Mouse (Mus musculus) lung, embryonic 14.5 days (tissue): ENCODE results near the gene Alpl. TPM values are rescaled to one million over a fixed set of nuclear protein-coding genes. Genes with fewer than 3 reads are reported as not detected.

Experiments
- ATAC-seq: fragments of 200-750 bp; cut with Nextera tagmentation; 2 replicates; pipeline ENCODE4 v1.8.0; 2017; ENCODE audit warnings: mild to moderate bottlenecking, moderate TSS enrichment, moderate library complexity; ENCODE audit not compliant: insufficient read depth
- DNase-seq: peaks from one replicate; pipeline ENCODE4 v3.0.0-alpha.2; 2015
- H3K27ac ChIP-seq: fragments of 300-500 bp; sonication (generic); 2 replicates; pipeline ENCODE4 v1.5.1; 2014; ENCODE audit warnings: low read depth, mild to moderate bottlenecking, moderate library complexity
- H3K27me3 ChIP-seq: fragments of 300-500 bp; sonication (generic); 2 replicates; pipeline ENCODE4 v1.6.1; 2014; ENCODE audit warnings: low read length, control low read depth; ENCODE audit not compliant: insufficient read depth
- H3K36me3 ChIP-seq: fragments of 300-500 bp; sonication (generic); 2 replicates; pipeline ENCODE4 v1.6.1; 2014; ENCODE audit warnings: control low read depth; ENCODE audit not compliant: insufficient read depth
- H3K4me1 ChIP-seq: fragments of 300-500 bp; sonication (generic); 2 replicates; pipeline ENCODE4 v1.6.1; 2014; ENCODE audit warnings: antibody characterized with exemption, control low read depth; ENCODE audit not compliant: insufficient read depth
- H3K4me2 ChIP-seq: fragments of 300-500 bp; sonication (generic); 2 replicates; pipeline ENCODE4 v1.6.1; 2014; ENCODE audit warnings: mild to moderate bottlenecking
- H3K4me3 ChIP-seq: fragments of 300-500 bp; sonication (generic); 2 replicates; pipeline ENCODE4 v1.5.1; 2014; ENCODE audit warnings: low read depth, low read length
- H3K9ac ChIP-seq: fragments of 300-500 bp; sonication (generic); 2 replicates; pipeline ENCODE4 v1.6.1; 2014
- H3K9me3 ChIP-seq: fragments of 300-500 bp; sonication (generic); 2 replicates; pipeline ENCODE4 v1.6.1; 2016; ENCODE audit warnings: low read depth, low read length, control low read depth
- CTCF ChIP-seq: IDR thresholded peaks from 2 replicates; pipeline ENCODE4 v1.5.1; 2016; ENCODE audit warnings: antibody characterized with exemption, low read depth
- WGBS: fragments of 180-500 bp; shearing (Covaris S2); extraction: QIAGEN DNeasy Blood & Tissue Kit; methylation state at CpG from one replicate; pipeline ENCODE4 v1.1.7; 2014; 5-methylcytosine and 5-hydroxymethylcytosine counted together
- polyA plus RNA-seq: library from polyadenylated mRNA; unstranded; fragments of >200 nt; fragmentation: Nextera tagmentation; extraction: Ambion mirVana; gene quantifications from 2 replicates; pipeline ENCODE4 v1.2.1, GENCODE M21; 2014

The Alpl gene
- polyA plus RNA-seq, 1 experiment from 2014 or later = 4.1 TPM

GRCm38 (mm10) chr4:137705379-137705778, 90.8 kb downstream of the Alpl start:
- WGBS = 57% methylated on average over 5 of the region's 5 CpGs
- Histone ChIP-seq H3K4me2 (no peak overlapping the region), H3K27me3 (peaks cover 13% of the 10 kb centered on the region)

GRCm38 (mm10) chr4:137704561-137704960, 91.6 kb downstream of the Alpl start:
- ATAC-seq = no peak
- no peak overlapping the region for H3K9ac ChIP-seq
- no peak for DNase-seq
- H3K27me3 ChIP-seq = peaks cover 13% of the 10 kb centered on the region
- H3K36me3 ChIP-seq = no peaks in the 10 kb centered on the region
- H3K27ac ChIP-seq = no peak overlapping the region
- 65% methylated on average over 2 of the region's 2 CpGs for WGBS
- no peak overlapping the region for H3K4me3 ChIP-seq
- peaks cover 5% of the 10 kb centered on the region; the same call in 1 of the 2 replicates for H3K4me1 ChIP-seq
- TF ChIP-seq CTCF = no peak
- H3K4me2 ChIP-seq = no peak overlapping the region
- H3K9me3 ChIP-seq = no peaks in the 10 kb centered on the region

More at GRCm38 (mm10) chr4:137705379-137705778, 90.8 kb downstream of the Alpl start:
- H3K9ac ChIP-seq = no peak overlapping the region
- H3K27ac ChIP-seq = no peak overlapping the region
- no peaks in the 10 kb centered on the region for H3K9me3 ChIP-seq
- no peak for ATAC-seq
- H3K4me1 ChIP-seq = peaks cover 5% of the 10 kb centered on the region; the same call in 1 of the 2 replicates
- no peak overlapping the region for H3K4me3 ChIP-seq
- H3K36me3 ChIP-seq = no peaks in the 10 kb centered on the region
- no peak for TF ChIP-seq CTCF
- DNase-seq = no peak

GRCm38 (mm10) chr4:137703077-137703476, 93.1 kb downstream of the Alpl start:
- no peak for TF ChIP-seq CTCF
- Histone ChIP-seq H3K27ac (no peak overlapping the region), H3K9ac (no peak overlapping the region), H3K4me3 (no peak overlapping the region), H3K27me3 (peaks cover 7% of the 10 kb centered on the region), H3K4me2 (no peak overlapping the region), H3K9me3 (no peaks in the 10 kb centered on the region), H3K36me3 (no peaks in the 10 kb centered on the region), H3K4me1 (peaks cover 7% of the 10 kb centered on the region; the same call in 1 of the 2 replicates)
- WGBS = 82% methylated on average over 5 of the region's 5 CpGs
- DNase-seq = no peak
- no peak for ATAC-seq

GRCm38 (mm10) chr4:137700960-137701359, 95.2 kb downstream of the Alpl start:
- no peaks in the 10 kb centered on the region for H3K9me3 ChIP-seq
- DNase-seq = no peak
- H3K4me1 ChIP-seq = 0 out of 2 replicates have a peak, but pooled peaks cover 4% of the 10 kb centered on the region
- TF ChIP-seq CTCF = no peak
- no peaks in the 10 kb centered on the region for H3K27me3 ChIP-seq
- ATAC-seq = no peak
- no peak overlapping the region for H3K9ac ChIP-seq
- H3K27ac ChIP-seq = no peak overlapping the region
- H3K4me2 ChIP-seq = no peak overlapping the region
- WGBS = 39% methylated on average over 6 of the region's 6 CpGs
- H3K36me3 ChIP-seq = no peaks in the 10 kb centered on the region
- H3K4me3 ChIP-seq = no peak overlapping the region

GRCm38 (mm10) chr4:137699264-137700211, 96.6 kb downstream of the Alpl start:
- Histone ChIP-seq H3K4me1 (0 out of 2 replicates have a peak, but pooled peaks cover 7% of the 10 kb centered on the region), H3K4me2 (no peak overlapping the region), H3K9me3 (no peaks in the 10 kb centered on the region), H3K9ac (no peak overlapping the region), H3K4me3 (no peak overlapping the region), H3K27ac (peak overlapping the region; percentile 82), H3K36me3 (no peaks in the 10 kb centered on the region), H3K27me3 (no peaks in the 10 kb centered on the region)
- DNase-seq (no peak), ATAC-seq (no peak)
- WGBS = 30% methylated on average over 21 of the region's 21 CpGs
- TF ChIP-seq CTCF = no peak

GRCm38 (mm10) chr4:137698076-137698985, 97.9 kb downstream of the Alpl start:
- TF ChIP-seq CTCF = no peak
- H3K27ac ChIP-seq = peak overlapping the region; percentile 82
- peak; percentile 53 for DNase-seq
- H3K4me2 ChIP-seq = no peak overlapping the region
- H3K36me3 ChIP-seq = no peaks in the 10 kb centered on the region
- H3K4me1 ChIP-seq = 0 out of 2 replicates have a peak, but pooled peaks cover 7% of the 10 kb centered on the region
- ATAC-seq = peak; percentile 68
- H3K9ac ChIP-seq = no peak overlapping the region
- H3K27me3 ChIP-seq = no peaks in the 10 kb centered on the region
- 51% methylated on average over 7 of the region's 7 CpGs for WGBS
- H3K9me3 ChIP-seq = no peaks in the 10 kb centered on the region
- H3K4me3 ChIP-seq = no peak overlapping the region
